Mouse (Mus musculus) CH12.LX (cell line): Measurements from ENCODE around the gene Cd300ld3. TPM values are rescaled to one million over a fixed set of nuclear protein-coding genes. Genes with fewer than 3 reads are reported as not detected.

Experiments used
- DNase-seq: peaks from one replicate; pipeline ENCODE4 v3.0.0-alpha.2; 2013; ENCODE audit errors: extremely low read depth
- H3K27ac ChIP-seq: 2 replicates; pipeline ENCODE4 v1.5.1; 2012; ENCODE audit warnings: low read depth, mild to moderate bottlenecking, control low read depth, moderate library complexity; ENCODE audit not compliant: insufficient read depth
- H3K27me3 ChIP-seq: replicated peaks from 2 replicates; pipeline ENCODE3; 2012; ENCODE audit warnings: inconsistent platforms
- H3K36me3 ChIP-seq, 2 experiments: replicated peaks in 1 of 2; 2 replicates each; pipeline versions ENCODE3 to v1.6.1; 2012; ENCODE audit warnings: inconsistent platforms in 1 of 2, low read length in 1 of 2, mild to moderate bottlenecking in 1 of 2, mixed read lengths in 1 of 2, moderate library complexity in 1 of 2; ENCODE audit not compliant: control insufficient read depth in 1 of 2, insufficient read depth in 1 of 2
- H3K4me1 ChIP-seq, 2 experiments: 2 replicates each; pipeline ENCODE4 v1.6.1; 2012; ENCODE audit warnings: inconsistent platforms in 1 of 2, moderate library complexity in 1 of 2; ENCODE audit not compliant: insufficient read depth in 2 of 2, control insufficient read depth in 1 of 2
- H3K4me2 ChIP-seq: 2 replicates; pipeline ENCODE4 v1.6.1; 2012; ENCODE audit warnings: low read depth, mild to moderate bottlenecking, control low read depth; ENCODE audit not compliant: poor library complexity, insufficient read depth, severe bottlenecking
- H3K4me3 ChIP-seq, 3 experiments: fragments of 150-350 bp in 1 of 3; sonication (generic) in 1 of 3; replicated peaks in 1 of 3; 2 replicates each; pipeline versions ENCODE3 to v1.5.1; 2011 to 2012; ENCODE audit warnings: low read depth in 2 of 3, low read length in 2 of 3, mild to moderate bottlenecking in 2 of 3, moderate library complexity in 2 of 3, control low read depth in 1 of 3, improper control_type of control experiment in 1 of 3, inconsistent platforms in 1 of 3, mixed read lengths in 1 of 3; ENCODE audit not compliant: poor library complexity in 1 of 3
- H3K79me2 ChIP-seq: replicated peaks from 2 replicates; pipeline ENCODE4 v1.6.1; 2012; ENCODE audit warnings: mild to moderate bottlenecking, moderate library complexity; ENCODE audit not compliant: control insufficient read depth, poor library complexity, insufficient read depth, severe bottlenecking; ENCODE audit errors: extremely low read depth
- H3K9ac ChIP-seq: 2 replicates; pipeline ENCODE4 v1.6.1; 2012; ENCODE audit warnings: low read depth, mild to moderate bottlenecking, control low read depth, moderate library complexity; ENCODE audit not compliant: insufficient read depth
- H3K9me3 ChIP-seq: replicated peaks from 2 replicates; pipeline ENCODE3; 2012; ENCODE audit warnings: low read length, inconsistent platforms, mixed read lengths
- CHD1 ChIP-seq: IDR thresholded peaks from 2 replicates; pipeline ENCODE4 v1.6.1; 2012; ENCODE audit warnings: low read depth, low read length, improper control_type of control experiment, inconsistent platforms
- CTCF ChIP-seq, 2 experiments: IDR thresholded peaks in 1 of 2; conservative IDR thresholded peaks in 1 of 2; 2 replicates each; pipeline ENCODE4 v1.5.1; 2011 to 2012; ENCODE audit warnings: low read depth in 2 of 2, low read length in 2 of 2, improper control_type of control experiment in 1 of 2, inconsistent platforms in 1 of 2, mild to moderate bottlenecking in 1 of 2, moderate library complexity in 1 of 2
- E2F4 ChIP-seq: IDR thresholded peaks from 2 replicates; pipeline ENCODE4 v1.6.1; 2011; ENCODE audit warnings: low read depth, low read length, improper control_type of control experiment; ENCODE audit not compliant: insufficient replicate concordance
- GABPA ChIP-seq: IDR thresholded peaks from 2 replicates; pipeline ENCODE4 v1.6.1; 2012; ENCODE audit warnings: low read depth, low read length, improper control_type of control experiment, inconsistent platforms; ENCODE audit not compliant: insufficient replicate concordance
- HCFC1 ChIP-seq: IDR thresholded peaks from 2 replicates; pipeline ENCODE4 v1.6.1; 2012; ENCODE audit warnings: low read depth, mild to moderate bottlenecking, inconsistent platforms, low read length, improper control_type of control experiment
- IRF4 ChIP-seq: IDR thresholded peaks from 2 replicates; pipeline ENCODE4 v1.6.1; 2014; ENCODE audit warnings: low read depth, mild to moderate bottlenecking, inconsistent platforms, low read length, improper control_type of control experiment
- JUN ChIP-seq: IDR thresholded peaks from 2 replicates; pipeline ENCODE4 v1.6.1; 2011; ENCODE audit warnings: low read depth, mild to moderate bottlenecking, low read length, improper control_type of control experiment, moderate library complexity; ENCODE audit not compliant: insufficient read depth
- MAFK ChIP-seq: IDR thresholded peaks from 2 replicates; pipeline ENCODE4 v1.6.1; 2011; ENCODE audit warnings: low read length, improper control_type of control experiment; ENCODE audit not compliant: insufficient replicate concordance
- MAX ChIP-seq: IDR thresholded peaks from 2 replicates; pipeline ENCODE4 v1.6.1; 2011; ENCODE audit warnings: low read length, improper control_type of control experiment
- MXI1 ChIP-seq: IDR thresholded peaks from 2 replicates; pipeline ENCODE4 v1.6.1; 2011; ENCODE audit warnings: mild to moderate bottlenecking, low read depth, low read length, improper control_type of control experiment
- NELFE ChIP-seq: IDR thresholded peaks from 2 replicates; pipeline ENCODE4 v1.6.1; 2011; ENCODE audit warnings: low read depth, low read length, improper control_type of control experiment
- SIN3A ChIP-seq: IDR thresholded peaks from 2 replicates; pipeline ENCODE4 v1.6.1; 2012; ENCODE audit warnings: low read length, improper control_type of control experiment, inconsistent platforms
- TBP ChIP-seq: conservative IDR thresholded peaks from 2 replicates; pipeline ENCODE4 v1.6.1; 2011; ENCODE audit warnings: low read depth, low read length, improper control_type of control experiment
- UBTF ChIP-seq: IDR thresholded peaks from 2 replicates; pipeline ENCODE4 v1.6.1; 2012; ENCODE audit warnings: low read depth, mild to moderate bottlenecking, inconsistent platforms, low read length, improper control_type of control experiment, moderate library complexity
- USF1 ChIP-seq: IDR thresholded peaks from 2 replicates; pipeline ENCODE4 v1.6.1; 2014; ENCODE audit warnings: low read depth, mild to moderate bottlenecking, inconsistent platforms, low read length, improper control_type of control experiment
- USF2 ChIP-seq: conservative IDR thresholded peaks from 2 replicates; pipeline ENCODE4 v1.6.1; 2011; ENCODE audit warnings: low read depth, low read length, improper control_type of control experiment
- ZC3H11A ChIP-seq: IDR thresholded peaks from 2 replicates; pipeline ENCODE4 v1.6.1; 2012; ENCODE audit warnings: low read depth, mild to moderate bottlenecking, inconsistent platforms, low read length, improper control_type of control experiment
- ZKSCAN1 ChIP-seq: IDR thresholded peaks from 2 replicates; pipeline ENCODE4 v1.6.1; 2012; ENCODE audit warnings: low read depth, inconsistent platforms, low read length, improper control_type of control experiment, borderline replicate concordance
- dilution Hi-C: fragments of 300-500 bp; cut with MboI; formaldehyde crosslinking; loops from 2 replicates; pipeline ENCODE4 v1.14.3; 2020; ENCODE audit warnings: low sequenced_read_pairs; ENCODE audit not compliant: extremely low pct_unique_long_range_greater_than_20kb, extremely low pct_ligation_motif_present
- in situ Hi-C: fragments of 300-500 bp; cut with MboI; formaldehyde crosslinking; loops from 3 replicates; pipeline ENCODE4 v1.14.3; 2019; ENCODE audit warnings: low sequenced_read_pairs, low pct_ligation_motif_present, low pct_unique_long_range_greater_than_20kb, mixed read lengths
- polyA plus RNA-seq: library from polyadenylated mRNA; unstranded; fragments of >175 nt; gene quantifications from 2 replicates; pipeline ENCODE4 v1.2.1, GENCODE M21; 2012; ENCODE audit warnings: low read depth; ENCODE audit not compliant: insufficient read length
- total RNA-seq, 2 experiments: library from RNA; depleted of rRNA; stranded (reverse); fragments of 300-350 nt in 1 of 2; fragments of >200 nt in 1 of 2; gene quantifications; 2 replicates each; pipeline ENCODE4 v1.2.3; 2012 to 2014

Gene Cd300ld3
- total and polyA plus RNA-seq, 3 experiments = 0.37 to 0.42 TPM; not detected in 1

GRCm38 (mm10) chr11:115086213-115086612 is 38.0 kb upstream of the Cd300ld3 start (continued):
- TF ChIP-seq MAFK = no peak
- TF ChIP-seq SIN3A = no peak
- TF ChIP-seq USF2 = no peak
- TF ChIP-seq ZKSCAN1 = no peak
- no peak for TF ChIP-seq UBTF
- TF ChIP-seq JUN = peak; percentile 31; the same call in 1 of the 2 replicates
- TF ChIP-seq MXI1 = no peak
- TF ChIP-seq IRF4 = peak; percentile 57
- TF ChIP-seq, all 38 proteins: peak for 13

- no peaks in the 10 kb centered on the region for H3K36me3 ChIP-seq
- TF ChIP-seq ZKSCAN1 (no peak), GABPA (no peak), SIN3A (no peak), ZC3H11A (no peak)
- no peak for DNase-seq
- no peak overlapping the region for H3K27ac ChIP-seq
- H3K4me1 ChIP-seq = peaks cover 12 to 30% of the 10 kb centered on the region in 2 experiments
- H3K79me2 ChIP-seq = no peaks in the 10 kb centered on the region
- no peak overlapping the region for H3K9ac ChIP-seq
- dilution Hi-C loops = no loop called here
- H3K4me2 ChIP-seq = no peak overlapping the region
- peaks cover 3% of the 10 kb centered on the region for H3K27me3 ChIP-seq
- peaks cover 2% of the 10 kb centered on the region for H3K9me3 ChIP-seq
- in situ Hi-C loops = no loop called here
- H3K4me3 ChIP-seq = no peak overlapping the region
Measured at GRCm38 (mm10) chr11:115085064-115085463, 36.9 kb upstream of the Cd300ld3 start.

GRCm38 (mm10) chr11:115084595-115084994 is 36.4 kb upstream of the Cd300ld3 start:
- H3K27ac ChIP-seq = no peak overlapping the region
- H3K9me3 ChIP-seq = no peaks in the 10 kb centered on the region
- H3K4me1 ChIP-seq = peaks cover 12 to 30% of the 10 kb centered on the region in 2 experiments
- H3K9ac ChIP-seq = no peak overlapping the region
- dilution Hi-C loops (no loop called here), in situ Hi-C loops (loop anchor here (5.0 kb wide), 1 partner anchor 73 kb away; no protein-coding TSS in a partner anchor)
- no peaks in the 10 kb centered on the region for H3K79me2 ChIP-seq
- no peak overlapping the region for H3K4me2 ChIP-seq
- no peak overlapping the region for H3K4me3 ChIP-seq
- no peaks in the 10 kb centered on the region for H3K36me3 ChIP-seq
- TF ChIP-seq GABPA = no peak
- no peak for TF ChIP-seq E2F4
- no peak for TF ChIP-seq NELFE
- no peak for TF ChIP-seq CHD1
- TF ChIP-seq HCFC1 = no peak
- TF ChIP-seq TBP = no peak
- TF ChIP-seq MAX = no peak
- no peak for TF ChIP-seq UBTF
- no peak for TF ChIP-seq USF2
- TF ChIP-seq MAFK = no peak
- TF ChIP-seq ZKSCAN1 = no peak
- no peak for TF ChIP-seq CTCF (conservative IDR thresholded peaks at IDR 0.05 in 1 of 2, IDR thresholded peaks at IDR 0.05 in 1 of 2; ENCODE audit: low read depth in 2 of 2, low read length in 2 of 2)
- no peak for TF ChIP-seq IRF4
- no peak for TF ChIP-seq USF1
- H3K27me3 ChIP-seq = peaks cover 3% of the 10 kb centered on the region
- no peak for DNase-seq
